Mouse (Mus musculus): ENCODE results near the gene Prdx2. TPM values are rescaled to one million over a fixed set of nuclear protein-coding genes. Genes with fewer than 3 reads are reported as not detected.
A peak's percentile ranks its signal among the peaks of the same experiment; 100 is the strongest.

Gene Prdx2
- polyA plus RNA-seq, 1 experiment from 2014 or later = 1,124 TPM

GRCm38 (mm10) chr8:84936962-84937546 lies 32.3 kb upstream of the Prdx2 start, which contains the start of gene Mast1:
Gene Mast1, minus strand, starts transcription at chr8:84937359.
- peak within 1 kb of the TSS; percentile 97 for H3K9ac ChIP-seq
- H3K4me1 ChIP-seq (replicated peaks) = peaks cover 23% of the 10 kb centered on the region
- H3K27ac ChIP-seq (replicated peaks) = peak within 1 kb of the TSS; percentile 97
- H3K9me3 ChIP-seq = no peaks in the 10 kb centered on the region
- WGBS = under 1% methylated on average over 49 of the region's 50 CpGs
- no peaks in the 10 kb centered on the region for H3K27me3 ChIP-seq
- peak within 1 kb of the TSS; percentile 81 for H3K4me3 ChIP-seq
- ATAC-seq (ENCODE audit: low FRiP score, low read depth) = peak; percentile 67
- peak within 1 kb of the TSS; percentile 70 for H3K4me2 ChIP-seq
- peaks cover 3% of the 10 kb centered on the region for H3K36me3 ChIP-seq

- no peaks in the 10 kb centered on the region for H3K9me3 ChIP-seq
- ATAC-seq (ENCODE audit: low FRiP score, low read depth) = no peak
- no peaks in the 10 kb centered on the region for H3K36me3 ChIP-seq
- peak overlapping the region; percentile 70 for H3K4me2 ChIP-seq
- H3K4me1 ChIP-seq (replicated peaks) = peaks cover 23% of the 10 kb centered on the region
- WGBS = 58% methylated on average over 13 of the region's 13 CpGs
- H3K27me3 ChIP-seq = no peaks in the 10 kb centered on the region
- H3K4me3 ChIP-seq = peak overlapping the region; percentile 81
- H3K27ac ChIP-seq (replicated peaks) = peak overlapping the region; percentile 97
- peak overlapping the region; percentile 97 for H3K9ac ChIP-seq
Observed at GRCm38 (mm10) chr8:84937620-84938485, 31.5 kb upstream of the Prdx2 start.

- peaks cover 13% of the 10 kb centered on the region; the same call in 1 of the 2 replicates for H3K27me3 ChIP-seq
- H3K27ac ChIP-seq (replicated peaks) = no peak overlapping the region
- ATAC-seq (ENCODE audit: low FRiP score, low read depth) = no peak
- H3K36me3 ChIP-seq = no peaks in the 10 kb centered on the region
- H3K4me2 ChIP-seq = peak overlapping the region; percentile 62
- no peak overlapping the region for H3K9ac ChIP-seq
- peaks cover 34% of the 10 kb centered on the region for H3K4me1 ChIP-seq (replicated peaks)
- H3K4me3 ChIP-seq = peak overlapping the region; percentile 64; the same call in 1 of the 2 replicates
- WGBS = 18% methylated on average over 4 of the region's 4 CpGs
- no peaks in the 10 kb centered on the region for H3K9me3 ChIP-seq
Observed at GRCm38 (mm10) chr8:84943699-84944098, 25.7 kb upstream of the Prdx2 start.

GRCm38 (mm10) chr8:84944478-84945160 lies 24.8 kb upstream of the Prdx2 start:
- 2% methylated on average over 26 of the region's 26 CpGs for WGBS
- Histone ChIP-seq H3K9ac (peak overlapping the region; percentile 79; the same call in 1 of the 2 replicates), H3K27ac (replicated peaks) (peak overlapping the region; percentile 34; the same call in 1 of the 2 replicates), H3K4me2 (peak overlapping the region; percentile 62), H3K4me1 (replicated peaks) (peaks cover 34% of the 10 kb centered on the region), H3K36me3 (no peaks in the 10 kb centered on the region), H3K9me3 (no peaks in the 10 kb centered on the region), H3K27me3 (peaks cover 16% of the 10 kb centered on the region; the same call in 1 of the 2 replicates), H3K4me3 (peak overlapping the region; percentile 64)
- ATAC-seq (ENCODE audit: low FRiP score, low read depth) = peak; percentile 35; the same call in 1 of the 2 replicates

DNA sequence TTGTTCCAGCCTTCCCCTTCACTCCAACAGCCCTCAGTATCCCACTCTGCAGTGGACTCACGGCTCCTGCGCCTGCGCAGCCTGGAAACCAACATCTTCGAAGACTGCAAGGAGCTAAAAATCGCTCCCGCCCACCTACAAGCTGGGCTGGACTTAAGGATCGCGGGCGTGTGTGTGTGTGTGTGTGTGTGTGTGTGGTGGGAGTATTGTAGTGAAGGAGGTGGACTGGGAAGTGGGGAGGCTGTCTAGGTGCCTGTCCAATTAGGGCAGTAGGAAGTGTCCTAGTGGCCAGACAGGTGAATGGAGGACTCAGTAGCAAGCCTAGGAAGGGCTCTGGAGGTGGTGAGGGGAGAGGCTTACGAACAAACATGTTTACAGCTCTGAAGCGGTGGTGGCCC lies 24.2 kb upstream of the Prdx2 start:
- H3K9ac ChIP-seq = peak overlapping the region; percentile 79
- under 1% methylated on average over 11 of the region's 11 CpGs for WGBS
- H3K4me2 ChIP-seq = peak overlapping the region; percentile 62
- H3K4me1 ChIP-seq (replicated peaks) = peaks cover 34% of the 10 kb centered on the region
- peak overlapping the region; percentile 85 for H3K27ac ChIP-seq (replicated peaks)
- H3K36me3 ChIP-seq = no peaks in the 10 kb centered on the region
- peak overlapping the region; percentile 64 for H3K4me3 ChIP-seq
- peaks cover 22% of the 10 kb centered on the region for H3K27me3 ChIP-seq
- no peaks in the 10 kb centered on the region for H3K9me3 ChIP-seq
- peak; percentile 65 for ATAC-seq (ENCODE audit: low FRiP score, low read depth)

- Histone ChIP-seq H3K4me2 (peak overlapping the region; percentile 62), H3K9ac (peak overlapping the region; percentile 79), H3K27me3 (peaks cover 28% of the 10 kb centered on the region), H3K4me3 (peak overlapping the region; percentile 64), H3K9me3 (no peaks in the 10 kb centered on the region), H3K27ac (replicated peaks) (peak overlapping the region; percentile 85), H3K36me3 (no peaks in the 10 kb centered on the region), H3K4me1 (replicated peaks) (peaks cover 34% of the 10 kb centered on the region)
- ATAC-seq (ENCODE audit: low FRiP score, low read depth) = peak; percentile 68
- WGBS = under 1% methylated on average over 45 of the region's 67 CpGs
Observed at GRCm38 (mm10) chr8:84945633-84946527, 23.5 kb upstream of the Prdx2 start.

- H3K27ac ChIP-seq (replicated peaks) = peak within 1 kb of the TSS; percentile 85
- H3K27me3 ChIP-seq = peaks cover 34% of the 10 kb centered on the region
- H3K9me3 ChIP-seq = no peaks in the 10 kb centered on the region
- H3K36me3 ChIP-seq = no peaks in the 10 kb centered on the region
- 5% methylated on average over 17 of the region's 17 CpGs for WGBS
- peak within 1 kb of the TSS; percentile 79 for H3K9ac ChIP-seq
- peaks cover 34% of the 10 kb centered on the region for H3K4me1 ChIP-seq (replicated peaks)
- ATAC-seq (ENCODE audit: low FRiP score, low read depth) = peak; percentile 17; the same call in 1 of the 2 replicates
- H3K4me3 ChIP-seq = peak within 1 kb of the TSS; percentile 64
- peak within 1 kb of the TSS; percentile 62 for H3K4me2 ChIP-seq
Observed at GRCm38 (mm10) chr8:84946528-84947240, 22.7 kb upstream of the Prdx2 start, which contains the start of gene Rtbdn. Gene Rtbdn, plus strand, starts transcription at chr8:84946991.

DNA sequence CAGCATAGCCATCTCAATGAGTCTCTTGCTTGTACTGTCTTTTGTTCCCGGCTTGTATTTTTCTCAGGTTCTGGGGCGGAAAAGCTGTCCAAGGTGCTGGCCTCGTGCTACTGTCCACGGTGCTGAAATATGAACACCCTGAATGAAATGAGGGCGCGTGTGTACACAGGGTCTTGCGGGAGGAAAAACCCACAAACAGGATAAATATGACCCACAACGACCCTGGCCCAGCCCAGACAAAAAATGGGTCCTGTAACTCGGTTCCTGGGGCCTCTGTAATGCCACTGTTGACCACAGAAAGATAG lies 22.2 kb upstream of the Prdx2 start:
- Histone ChIP-seq H3K4me1 (replicated peaks) (peaks cover 34% of the 10 kb centered on the region), H3K27ac (replicated peaks) (peak overlapping the region; percentile 85), H3K36me3 (no peaks in the 10 kb centered on the region), H3K4me3 (peak overlapping the region; percentile 64), H3K4me2 (peak overlapping the region; percentile 62), H3K27me3 (peaks cover 36% of the 10 kb centered on the region), H3K9ac (no peak overlapping the region), H3K9me3 (no peaks in the 10 kb centered on the region)
- WGBS = 11% methylated on average over 9 of the region's 9 CpGs
- no peak for ATAC-seq (ENCODE audit: low FRiP score, low read depth)

- Histone ChIP-seq H3K27ac (replicated peaks) (no peak overlapping the region), H3K4me1 (replicated peaks) (peaks cover 23% of the 10 kb centered on the region), H3K9me3 (no peaks in the 10 kb centered on the region), H3K4me3 (no peak overlapping the region), H3K4me2 (no peak overlapping the region), H3K27me3 (peaks cover 33% of the 10 kb centered on the region), H3K36me3 (no peaks in the 10 kb centered on the region), H3K9ac (no peak overlapping the region)
- no peak for ATAC-seq (ENCODE audit: low FRiP score, low read depth)
- 23% methylated on average over 12 of the region's 12 CpGs for WGBS
Observed at GRCm38 (mm10) chr8:84949753-84950152, 19.6 kb upstream of the Prdx2 start.

- Histone ChIP-seq H3K9ac (no peak overlapping the region), H3K4me3 (no peak overlapping the region), H3K4me2 (no peak overlapping the region), H3K27me3 (peaks cover 30% of the 10 kb centered on the region), H3K4me1 (replicated peaks) (no peaks in the 10 kb centered on the region), H3K36me3 (no peaks in the 10 kb centered on the region), H3K9me3 (no peaks in the 10 kb centered on the region), H3K27ac (replicated peaks) (no peak overlapping the region)
- 11% methylated on average over 18 of the region's 18 CpGs for WGBS
- no peak; the same call in 1 of the 2 replicates for ATAC-seq (ENCODE audit: low FRiP score, low read depth)
Observed at GRCm38 (mm10) chr8:84952612-84953255, 16.7 kb upstream of the Prdx2 start.
